Mouse (Mus musculus) kidney, embryonic 16.5 days (tissue): ENCODE data around the gene Ranbp3l. TPM values are rescaled to one million over a fixed set of nuclear protein-coding genes. Genes with fewer than 3 reads are reported as not detected.

ENCODE experiments used
- ATAC-seq: fragments of 200-750 bp; cut with Nextera tagmentation; 2 replicates; pipeline ENCODE4 v1.8.0; 2017; ENCODE audit warnings: moderate TSS enrichment; ENCODE audit not compliant: low FRiP score, low TSS enrichment
- H3K27ac ChIP-seq: fragments of 300-500 bp; sonication (generic); 2 replicates; pipeline ENCODE4 v1.5.1; 2014; ENCODE audit warnings: low read length
- H3K27me3 ChIP-seq: fragments of 300-500 bp; sonication (generic); 2 replicates; pipeline ENCODE4 v1.6.1; 2014; ENCODE audit warnings: low read length, control low read depth, mixed read lengths; ENCODE audit not compliant: insufficient read depth
- H3K36me3 ChIP-seq: fragments of 300-500 bp; sonication (generic); 2 replicates; pipeline ENCODE4 v1.6.1; 2014; ENCODE audit warnings: low read length, control low read depth, mixed read lengths; ENCODE audit not compliant: insufficient read depth
- H3K4me1 ChIP-seq: fragments of 300-500 bp; sonication (generic); 2 replicates; pipeline ENCODE4 v1.6.1; 2014; ENCODE audit warnings: low read length, control low read depth, mixed read lengths; ENCODE audit not compliant: insufficient read depth
- H3K4me2 ChIP-seq: fragments of 300-500 bp; sonication (generic); replicated peaks from 2 replicates; pipeline ENCODE4 v1.6.1; 2014; ENCODE audit warnings: low read depth, low read length
- H3K4me3 ChIP-seq: fragments of 300-500 bp; sonication (generic); 2 replicates; pipeline ENCODE4 v1.5.1; 2014; ENCODE audit warnings: mild to moderate bottlenecking, low read length
- H3K9ac ChIP-seq: fragments of 300-500 bp; sonication (generic); replicated peaks from 2 replicates; pipeline ENCODE4 v1.6.1; 2014; ENCODE audit warnings: low read length
- H3K9me3 ChIP-seq: fragments of 300-500 bp; sonication (generic); 2 replicates; pipeline ENCODE4 v1.6.1; 2016; ENCODE audit warnings: low read length, control low read depth
- WGBS: fragments of 180-500 bp; shearing (Covaris S2); extraction: QIAGEN DNeasy Blood & Tissue Kit; methylation state at CpG from one replicate; pipeline ENCODE4 v1.1.7; 2014; 5-methylcytosine and 5-hydroxymethylcytosine counted together
- polyA plus RNA-seq: library from polyadenylated mRNA; unstranded; fragments of >200 nt; fragmentation: Nextera tagmentation; extraction: Ambion mirVana; gene quantifications from 2 replicates; pipeline ENCODE4 v1.2.1, GENCODE M21; 2015

Gene Ranbp3l
- polyA plus RNA-seq, 1 experiment from 2014 or later, result 3.2 TPM

DNA sequence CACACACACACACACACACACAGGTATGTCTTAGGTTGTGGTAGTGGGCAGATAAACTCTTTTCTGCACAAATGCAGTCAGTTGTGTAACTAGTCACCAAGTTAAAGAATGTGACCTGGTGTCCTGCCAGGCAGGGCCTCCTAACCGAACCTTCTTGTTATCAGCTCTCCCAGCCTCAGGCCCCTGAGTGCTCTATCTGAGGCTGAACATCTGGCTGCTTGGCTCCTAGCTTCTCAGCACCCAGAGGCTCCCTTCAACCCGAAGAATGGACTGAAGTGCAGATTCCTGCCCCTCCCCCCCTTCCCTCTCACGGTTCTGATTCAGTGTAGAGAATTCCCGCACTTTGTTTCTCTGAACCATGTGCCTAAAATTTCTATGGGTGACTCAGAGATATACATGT, 106.9 kb downstream of the Ranbp3l start:
- no peak for ATAC-seq
- Histone ChIP-seq H3K9me3 (no peaks in the 10 kb centered on the region), H3K27ac (no peak overlapping the region), H3K4me2 (no peak overlapping the region), H3K4me3 (no peak overlapping the region), H3K4me1 (peaks cover 54% of the 10 kb centered on the region), H3K27me3 (no peaks in the 10 kb centered on the region), H3K36me3 (no peaks in the 10 kb centered on the region), H3K9ac (no peak overlapping the region)
- WGBS, result 28% methylated on average over 4 of the region's 4 CpGs

DNA sequence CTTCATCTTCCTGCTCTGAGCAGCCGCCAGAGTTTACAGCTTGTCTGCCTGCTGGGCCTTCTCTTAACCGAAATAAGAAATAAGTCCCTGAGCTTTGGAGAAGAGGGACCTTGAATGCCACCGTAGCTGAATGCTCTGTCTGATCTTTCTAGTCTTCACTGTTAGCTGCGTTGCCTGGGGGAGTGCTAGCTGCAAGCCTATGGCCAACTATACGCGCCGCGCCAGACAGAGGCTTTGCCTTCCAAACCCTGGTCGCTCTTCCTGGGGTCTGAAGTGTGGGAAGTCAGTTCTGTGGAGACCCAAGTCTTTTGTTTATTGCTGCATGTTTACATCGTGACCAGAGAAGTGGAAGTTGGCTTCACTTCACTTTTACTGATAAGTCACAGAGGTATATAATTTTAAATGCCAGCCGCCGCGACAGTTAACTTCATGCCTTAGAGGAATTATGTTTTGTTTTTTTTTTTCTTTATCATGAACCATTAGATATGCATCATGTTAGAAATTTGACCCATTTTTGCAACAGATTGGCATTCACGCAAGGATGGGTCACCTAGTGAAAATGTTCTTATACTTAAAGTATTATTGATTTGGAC, 108.0 kb downstream of the Ranbp3l start:
- Histone ChIP-seq H3K27ac (no peak overlapping the region), H3K4me3 (no peak overlapping the region), H3K9ac (0 out of 2 replicates have a peak overlapping the region, but pooled peaks have one; percentile 16), H3K4me1 (peaks cover 51% of the 10 kb centered on the region), H3K4me2 (no peak overlapping the region), H3K27me3 (no peaks in the 10 kb centered on the region), H3K9me3 (no peaks in the 10 kb centered on the region), H3K36me3 (no peaks in the 10 kb centered on the region)
- no peak for ATAC-seq
- WGBS, result 76% methylated on average over 14 of the region's 14 CpGs

- peaks cover 35% of the 10 kb centered on the region for H3K4me1 ChIP-seq
- peak overlapping the region; percentile 3; the same call in 1 of the 2 replicates for H3K27ac ChIP-seq
- no peak overlapping the region for H3K4me3 ChIP-seq
- no peaks in the 10 kb centered on the region for H3K27me3 ChIP-seq
- H3K9me3 ChIP-seq, result no peaks in the 10 kb centered on the region
- WGBS, result 81% methylated on average over 12 of the region's 12 CpGs
- no peak overlapping the region for H3K4me2 ChIP-seq
- no peaks in the 10 kb centered on the region for H3K36me3 ChIP-seq
- ATAC-seq, result no peak
- no peak overlapping the region for H3K9ac ChIP-seq
Measured at GRCm38 (mm10) chr15:9078481-9079300, 110.9 kb downstream of the Ranbp3l start.

DNA sequence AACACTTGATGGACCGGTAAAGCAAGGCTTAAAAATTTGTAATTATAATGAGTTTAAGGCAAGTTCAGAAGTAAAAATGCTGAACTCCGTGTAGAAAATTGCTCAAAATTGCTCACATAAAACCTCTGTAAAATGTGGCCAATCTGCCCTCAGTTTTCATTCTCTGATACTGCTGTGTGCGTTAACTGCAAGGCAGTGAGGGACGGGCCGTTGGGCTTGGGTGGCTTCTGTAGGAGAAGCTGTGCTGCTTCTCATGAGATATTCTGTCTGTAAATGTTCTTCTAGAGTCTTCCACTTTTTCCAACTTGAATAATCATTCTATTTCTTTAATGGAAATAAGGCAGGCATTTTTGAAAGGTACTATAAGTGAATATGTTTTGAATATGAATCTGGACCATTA, 111.9 kb downstream of the Ranbp3l start:
- Histone ChIP-seq H3K9me3 (no peaks in the 10 kb centered on the region), H3K27me3 (no peaks in the 10 kb centered on the region), H3K27ac (no peak overlapping the region), H3K36me3 (peaks cover 3% of the 10 kb centered on the region; the same call in 1 of the 2 replicates), H3K4me2 (no peak overlapping the region), H3K4me1 (peaks cover 27% of the 10 kb centered on the region), H3K9ac (no peak overlapping the region), H3K4me3 (no peak overlapping the region)
- 50% methylated on average over 5 of the region's 5 CpGs for WGBS
- ATAC-seq, result no peak

DNA sequence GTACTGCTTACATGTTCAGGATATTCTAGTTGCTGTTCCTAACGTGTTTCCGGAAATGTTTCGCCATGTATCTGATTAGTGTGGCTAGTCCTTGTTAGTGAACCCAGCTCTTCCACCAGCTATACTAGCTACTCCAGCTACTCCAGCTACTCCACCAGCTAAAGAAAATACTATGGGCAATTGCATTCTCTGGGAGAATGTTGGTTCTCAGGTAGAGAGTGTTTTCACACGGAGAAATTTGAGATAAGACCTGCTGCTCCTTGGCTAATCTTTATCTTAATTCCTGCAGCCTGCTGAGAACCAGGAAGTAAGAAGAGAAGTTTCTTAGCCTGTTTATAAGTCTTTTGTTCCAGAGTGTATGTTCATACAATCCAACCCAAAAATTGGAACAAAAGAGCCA, 112.5 kb downstream of the Ranbp3l start:
- Histone ChIP-seq H3K4me3 (no peak overlapping the region), H3K9me3 (no peaks in the 10 kb centered on the region), H3K27ac (peak overlapping the region; percentile 50; the same call in 1 of the 2 replicates), H3K4me1 (peaks cover 21% of the 10 kb centered on the region), H3K27me3 (no peaks in the 10 kb centered on the region), H3K9ac (no peak overlapping the region), H3K36me3 (peaks cover 3% of the 10 kb centered on the region; the same call in 1 of the 2 replicates), H3K4me2 (no peak overlapping the region)
- no peak for ATAC-seq
- WGBS, result 66% methylated on average over 4 of the region's 4 CpGs

- Histone ChIP-seq H3K27me3 (no peaks in the 10 kb centered on the region), H3K9me3 (no peaks in the 10 kb centered on the region), H3K9ac (no peak overlapping the region), H3K27ac (no peak overlapping the region), H3K4me3 (no peak overlapping the region), H3K4me1 (peaks cover 15% of the 10 kb centered on the region), H3K36me3 (peaks cover 6% of the 10 kb centered on the region; the same call in 1 of the 2 replicates), H3K4me2 (no peak overlapping the region)
- WGBS, result 93% methylated on average over 3 of the region's 3 CpGs
- ATAC-seq, result no peak
Measured at GRCm38 (mm10) chr15:9081294-9081693, 113.5 kb downstream of the Ranbp3l start.

GRCm38 (mm10) chr15:9082753-9083152, 115.0 kb downstream of the Ranbp3l start:
- no peak overlapping the region for H3K9ac ChIP-seq
- H3K4me3 ChIP-seq, result no peak overlapping the region
- H3K36me3 ChIP-seq, result peaks cover 6% of the 10 kb centered on the region; the same call in 1 of the 2 replicates
- 84% methylated on average over 9 of the region's 9 CpGs for whole genome bisulfite sequencing
- no peaks in the 10 kb centered on the region for H3K9me3 ChIP-seq
- no peak overlapping the region for H3K4me2 ChIP-seq
- H3K27ac ChIP-seq, result no peak overlapping the region
- no peaks in the 10 kb centered on the region for H3K27me3 ChIP-seq
- no peak for ATAC-seq
- H3K4me1 ChIP-seq, result peaks cover 15% of the 10 kb centered on the region

- Histone ChIP-seq H3K27ac (no peak overlapping the region), H3K4me1 (peaks cover 18% of the 10 kb centered on the region), H3K36me3 (peaks cover 10% of the 10 kb centered on the region; the same call in 1 of the 2 replicates), H3K9ac (no peak overlapping the region), H3K4me3 (no peak overlapping the region), H3K9me3 (no peaks in the 10 kb centered on the region), H3K4me2 (no peak overlapping the region), H3K27me3 (no peaks in the 10 kb centered on the region)
- WGBS, result 80% methylated on average over 11 of the region's 11 CpGs
- ATAC-seq, result no peak
Measured at GRCm38 (mm10) chr15:9086813-9087212, 119.1 kb downstream of the Ranbp3l start.

- peaks cover 10% of the 10 kb centered on the region; the same call in 1 of the 2 replicates for H3K36me3 ChIP-seq
- H3K4me1 ChIP-seq, result peaks cover 18% of the 10 kb centered on the region
- no peak overlapping the region for H3K27ac ChIP-seq
- no peaks in the 10 kb centered on the region for H3K9me3 ChIP-seq
- no peaks in the 10 kb centered on the region for H3K27me3 ChIP-seq
- H3K4me2 ChIP-seq, result no peak overlapping the region
- no peak overlapping the region for H3K9ac ChIP-seq
- 69% methylated on average over 5 of the region's 5 CpGs for WGBS
- no peak for ATAC-seq
- H3K4me3 ChIP-seq, result no peak overlapping the region
Measured at GRCm38 (mm10) chr15:9087421-9087820, 119.7 kb downstream of the Ranbp3l start.
